Mouse (Mus musculus): Measurements from ENCODE around the gene Sfxn5. TPM values are rescaled to one million over a fixed set of nuclear protein-coding genes. Genes with fewer than 3 reads are reported as not detected.

The Sfxn5 gene
- total RNA-seq, 2 experiments from 2014 or later, result 6.9 TPM

- intact Hi-C loops (cut with DNase I), result no loop called here
- no peak for DNase-seq
Measured at GRCm38 (mm10) chr6:85294004-85294379, 39.2 kb downstream of the Sfxn5 start.

- intact Hi-C loops (cut with DNase I), result no loop called here
- DNase-seq, result no peak
Measured at GRCm38 (mm10) chr6:85293255-85294003, 39.8 kb downstream of the Sfxn5 start.

GRCm38 (mm10) chr6:85290869-85291824 lies 42.1 kb downstream of the Sfxn5 start:
- no peak for DNase-seq
- intact Hi-C loops (cut with DNase I), result no loop called here

GRCm38 (mm10) chr6:85288193-85288857 lies 44.9 kb downstream of the Sfxn5 start:
- no peak for DNase-seq
- intact Hi-C loops (cut with DNase I), result no loop called here

GRCm38 (mm10) chr6:85286283-85287047 lies 46.8 kb downstream of the Sfxn5 start:
- intact Hi-C loops (cut with DNase I), result no loop called here
- no peak for DNase-seq

- DNase-seq, result no peak
- intact Hi-C loops (cut with DNase I), result no loop called here
Measured at GRCm38 (mm10) chr6:85280871-85281270, 52.4 kb downstream of the Sfxn5 start.

- no peak for DNase-seq
- intact Hi-C loops (cut with DNase I), result no loop called here
Measured at GRCm38 (mm10) chr6:85276571-85276970, 56.7 kb downstream of the Sfxn5 start.

GRCm38 (mm10) chr6:85272436-85272835 lies 60.8 kb downstream of the Sfxn5 start:
- DNase-seq, result no peak
- intact Hi-C loops (cut with DNase I), result no loop called here

- intact Hi-C loops (cut with DNase I), result no loop called here
- no peak for DNase-seq
Measured at GRCm38 (mm10) chr6:85266060-85266459, 67.2 kb downstream of the Sfxn5 start.

- intact Hi-C loops (cut with DNase I), result loop anchor here (5.0 kb wide), 1 partner anchor 127 kb away; no protein-coding TSS in a partner anchor
- DNase-seq, result no peak
Measured at GRCm38 (mm10) chr6:85264982-85265518, 68.2 kb downstream of the Sfxn5 start.

- peak; percentile 23 to 55 for DNase-seq
- intact Hi-C loops (cut with DNase I), result loop anchor here (2.0 to 5.0 kb wide), 2 partner anchors 70 to 129 kb away; partner anchors contain the start of gene Sfxn5
Measured at GRCm38 (mm10) chr6:85262865-85263515, 70.2 kb downstream of the Sfxn5 start.

- no peak for DNase-seq
- intact Hi-C loops (cut with DNase I), result no loop called here
Measured at GRCm38 (mm10) chr6:85259094-85259630, 74.1 kb downstream of the Sfxn5 start.

GRCm38 (mm10) chr6:85255578-85255977 lies 77.6 kb downstream of the Sfxn5 start:
- intact Hi-C loops (cut with DNase I), result no loop called here
- no peak for DNase-seq

- intact Hi-C loops (cut with DNase I), result no loop called here
- peak in 1 of 2 experiments; percentile 15 for DNase-seq
Measured at GRCm38 (mm10) chr6:85253994-85254541, 79.2 kb downstream of the Sfxn5 start.

GRCm38 (mm10) chr6:85253275-85253674 lies 79.9 kb downstream of the Sfxn5 start:
- no peak for DNase-seq
- intact Hi-C loops (cut with DNase I), result no loop called here

GRCm38 (mm10) chr6:85252251-85253058 lies 80.8 kb downstream of the Sfxn5 start:
- intact Hi-C loops (cut with DNase I), result no loop called here
- DNase-seq, result no peak

- DNase-seq, result peak; percentile 36 to 44
- intact Hi-C loops (cut with DNase I), result no loop called here
Measured at GRCm38 (mm10) chr6:85250811-85251241, 82.4 kb downstream of the Sfxn5 start.

GRCm38 (mm10) chr6:85249821-85250220 lies 83.4 kb downstream of the Sfxn5 start:
- intact Hi-C loops (cut with DNase I), result no loop called here
- no peak for DNase-seq
